Mouse (Mus musculus) lung, postnatal 25 days (tissue): ENCODE measurements at regions not wholly inside any gene's neighbourhood (a gene's known extent, or its start where the extent isn't known, plus 50 kb on each side); places are given as distances from the start of the nearest gene placed in this dataset.
A peak's percentile ranks its signal among the peaks of the same experiment; 100 is the strongest.

Source experiments
- DNase-seq: peaks from one replicate; pipeline ENCODE4 v3.0.0; 2022; ENCODE audit warnings: low spot score

- DNase-seq: peak; percentile 66
Observed at GRCm38 (mm10) chrY:74732116-74732515, 108.4 kb downstream of the Gm21913 start.
